8 mouse cellular contexts compared by ENCODE assay signal in the genomic region with DNA sequence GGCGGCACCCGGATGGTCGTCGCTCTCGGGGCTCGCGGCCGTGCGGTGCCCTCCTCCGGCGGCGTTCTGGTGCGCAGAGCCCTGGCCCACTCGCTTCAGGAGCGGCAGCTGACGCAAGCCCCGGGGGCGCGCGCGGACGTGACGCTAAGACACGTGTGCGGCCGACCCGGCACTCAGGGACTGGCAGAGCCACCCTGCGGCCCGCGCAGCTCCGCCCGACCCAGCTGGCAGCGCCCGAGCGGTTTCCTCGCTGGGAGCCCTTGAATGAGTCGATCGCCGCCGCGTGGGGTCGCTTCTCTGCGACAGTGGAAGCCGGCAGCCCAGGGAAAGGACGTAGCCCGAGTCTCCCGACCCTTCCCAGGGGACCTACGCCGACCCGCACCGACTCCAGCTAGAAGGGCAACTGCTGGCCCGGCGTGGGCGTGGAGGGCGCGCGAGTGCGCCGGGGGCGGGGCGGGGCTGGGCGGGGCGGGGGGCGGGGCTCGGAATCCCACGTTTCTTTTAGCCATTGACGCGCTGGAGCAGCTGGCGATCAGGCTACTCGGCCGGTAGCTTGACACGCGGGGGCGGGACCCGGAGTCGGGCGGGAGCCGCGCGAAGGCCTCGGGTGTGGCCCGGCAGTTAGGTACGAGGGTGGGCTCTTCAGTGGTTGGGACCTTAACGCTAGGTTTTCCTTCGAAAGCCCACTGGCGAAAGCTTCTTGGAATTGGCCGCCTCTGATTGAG. TPM values are rescaled to one million over a fixed set of nuclear protein-coding genes. Genes with fewer than 3 reads are reported as not detected.
DNase-seq lines count a peak whose midpoint lies in the region; ATAC-seq lines count a peak whose summit lies in the region.

A gene (minus strand): TSS at position 404 of the 725 bp plus-strand sequence.

- H3K4me3 ChIP-seq in hindbrain, embryonic 15.5 days, result peak within 1 kb of the TSS; percentile 73

- peak within 1 kb of the TSS; percentile 87 for H3K9ac ChIP-seq in hindbrain, embryonic 15.5 days

- H3K27ac ChIP-seq in hindbrain, embryonic 15.5 days (replicated peaks), result peak within 1 kb of the TSS; percentile 94

- no peaks in the 10 kb centered on the region for H3K9me3 ChIP-seq in hindbrain, embryonic 15.5 days

- ATAC-seq in hindbrain, embryonic 15.5 days (ENCODE audit: low FRiP score, low read depth), result peak; percentile 97

- DNase-seq in ZHBTc4 (ENCODE audit: low read depth, low spot score), result peak; percentile 89
- DNase-seq in cerebellum, postnatal 4 days (ENCODE audit: low spot score in 2 of 2), result peak; percentile 73 to 87
- DNase-seq in gastrocnemius, adult 18-20 months (ENCODE audit: low spot score), result peak; percentile 87
- DNase-seq in left cerebral cortex, adult 11 months (ENCODE audit: low spot score), result peak; percentile 91
- peak; percentile 95 for DNase-seq in lung, postnatal 36 days
- peak; percentile 88 for DNase-seq in retina, embryonic 14.5 days (ENCODE audit: low spot score)
- DNase-seq in thymus, postnatal 36 days, result peak; percentile 89 to 92

- H3K36me3 ChIP-seq in hindbrain, embryonic 15.5 days, result no peaks in the 10 kb centered on the region

- under 1% methylated on average over 77 of the region's 87 CpGs for WGBS in hindbrain, embryonic 15.5 days

- 0 out of 2 replicates have a peak, but pooled peaks cover 2% of the 10 kb centered on the region for H3K27me3 ChIP-seq in hindbrain, embryonic 15.5 days

- H3K4me1 ChIP-seq in hindbrain, embryonic 15.5 days (replicated peaks), result peaks cover 28% of the 10 kb centered on the region

- H3K4me2 ChIP-seq in hindbrain, embryonic 15.5 days, result peak within 1 kb of the TSS; percentile 79

RNA-seq across cellular contexts. Expression of the gene that starts here (rescaled TPM):
- 10 to 100 TPM in 1 of 2 experiments, 1 to 10 TPM in 1; 8.4 to 17.8 TPM for total RNA-seq in gastrocnemius, adult 18-20 months (2021)
- polyA plus RNA-seq in hindbrain, embryonic 15.5 days (2015; fragmentation: Nextera tagmentation; extraction: Ambion mirVana), result 10.8 and 10.9 TPM in 2 replicates

Comparison
In these comparisons a context has a peak if more than half of its experiments do, and no peak if none do; other contexts are left out.
1. Peak in every context shown above with its lines: DNase-seq, ATAC-seq, H3K4me3 ChIP-seq and H3K27ac ChIP-seq.